Mouse (Mus musculus): Measurements from ENCODE around the gene Gm527. TPM values are rescaled to one million over a fixed set of nuclear protein-coding genes. Genes with fewer than 3 reads are reported as not detected.

Gene Gm527
- 10.7 TPM for polyA plus RNA-seq (2017; shearing (Covaris generic))

GRCm38 (mm10) chr12:64917578-64918471 lies at the start of gene Gm527:
Gene Gm527, plus strand, starts transcription at chr12:64917906.

GRCm38 (mm10) chr12:64965124-64966026 lies 47.7 kb downstream of the Gm527 start, which contains the start of the genes Klhl28 and Togaram1:
Gene Klhl28, minus strand, starts transcription at chr12:64965534.
Gene Togaram1, plus strand, starts transcription at chr12:64965804.

Other genes starting within 250 kb of the Gm527 start
- gene Klhl28, start 47.6 kb downstream of the Gm527 start, polyA plus RNA-seq (2017; shearing (Covaris generic)), result 25.2 TPM
- gene Togaram1, start 47.9 kb downstream of the Gm527 start, polyA plus RNA-seq (2017; shearing (Covaris generic)), result 32.7 TPM
- gene Prpf39, start 118.4 kb downstream of the Gm527 start, polyA plus RNA-seq (2017; shearing (Covaris generic)), result 98.4 TPM
- 254 TPM for gene Fkbp3, start 156.1 kb downstream of the Gm527 start, polyA plus RNA-seq (2017; shearing (Covaris generic))
- 11.2 TPM for gene Fancm, start 157.7 kb downstream of the Gm527 start, polyA plus RNA-seq (2017; shearing (Covaris generic))